36 mouse cellular contexts compared by ENCODE assay signal in the genomic region with DNA sequence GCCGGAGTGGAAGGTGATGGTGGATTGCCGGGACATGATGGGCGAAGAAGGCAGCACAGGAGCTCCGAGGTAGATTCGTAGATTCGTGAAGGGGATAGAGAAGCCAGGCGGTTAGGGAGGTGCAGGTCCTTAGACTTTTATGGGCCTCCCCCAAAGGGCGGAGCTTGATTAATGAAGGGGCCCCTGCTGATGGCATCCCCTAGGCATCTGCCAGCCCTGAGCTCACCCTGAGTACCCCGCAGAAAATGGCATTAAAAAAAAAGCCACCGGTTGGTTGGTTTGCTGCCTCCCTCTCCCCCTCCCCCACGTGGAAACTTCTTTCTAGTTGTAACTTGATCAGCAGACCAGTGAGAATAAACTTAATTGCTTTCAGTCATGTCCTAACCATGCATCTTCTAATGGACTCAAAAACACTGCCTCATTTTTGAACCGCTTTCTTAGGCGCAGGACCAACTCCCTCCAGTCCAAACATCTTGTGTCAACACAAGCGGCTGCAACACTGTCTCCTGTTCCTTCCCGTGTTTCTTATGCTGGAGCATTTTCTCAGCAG. TPM values are rescaled to one million over a fixed set of nuclear protein-coding genes. Genes with fewer than 3 reads are reported as not detected.
DNase-seq lines count a peak whose midpoint lies in the region; ATAC-seq lines count a peak whose summit lies in the region.
"Had no signal": no experiment of that assay in that cellular context is flagged by ENCODE, and none has a peak within 500 bp of the region (broad histone marks: within the 10 kb centered on the region; RNA-seq: fewer than 3 reads in every experiment).

A gene (minus strand): TSS at position 109 of the 550 bp plus-strand sequence.

- H3K9ac ChIP-seq in kidney, embryonic 15.5 days: no peak within 1 kb of the TSS
- H3K9ac ChIP-seq in midbrain, embryonic 11.5 days (ENCODE audit: low read length): no peak within 1 kb of the TSS
- H3K9ac ChIP-seq in limb, embryonic 11.5 days (ENCODE audit: low read length): no peak within 1 kb of the TSS
- H3K9ac ChIP-seq: forebrain, postnatal 0 days; heart, embryonic 15.5 days; limb, embryonic 15.5 days; liver, embryonic 13.5 days; neural tube, embryonic 12.5 days had no signal

- H3K9me3 ChIP-seq in kidney, embryonic 15.5 days (replicated peaks): no peaks in the 10 kb centered on the region
- H3K9me3 ChIP-seq in midbrain, embryonic 10.5 days (replicated peaks): no peaks in the 10 kb centered on the region
- H3K9me3 ChIP-seq in midbrain, embryonic 11.5 days (ENCODE audit: control insufficient read depth, low read length): no peaks in the 10 kb centered on the region
- H3K9me3 ChIP-seq in embryonic facial prominence, embryonic 10.5 days: no peaks in the 10 kb centered on the region
- H3K9me3 ChIP-seq in limb, embryonic 11.5 days (ENCODE audit: control insufficient read depth, low read length): no peaks in the 10 kb centered on the region; the same call in 1 of the 2 replicates
- H3K9me3 ChIP-seq: heart, embryonic 15.5 days; limb, embryonic 15.5 days; liver, embryonic 13.5 days; neural tube, embryonic 12.5 days had no signal

- no peaks in the 10 kb centered on the region for H3K36me3 ChIP-seq in kidney, embryonic 15.5 days
- H3K36me3 ChIP-seq in midbrain, embryonic 10.5 days: no peaks in the 10 kb centered on the region
- H3K36me3 ChIP-seq in midbrain, embryonic 11.5 days (ENCODE audit: control insufficient read depth, insufficient read depth, low read length): no peaks in the 10 kb centered on the region
- no peaks in the 10 kb centered on the region for H3K36me3 ChIP-seq in embryonic facial prominence, embryonic 10.5 days (replicated peaks)
- no peaks in the 10 kb centered on the region for H3K36me3 ChIP-seq in limb, embryonic 11.5 days (ENCODE audit: control insufficient read depth, insufficient read depth, low read length)
- H3K36me3 ChIP-seq: G1E; heart, embryonic 15.5 days; limb, embryonic 15.5 days; liver, embryonic 13.5 days; neural tube, embryonic 12.5 days had no signal

- H3K4me1 ChIP-seq in kidney, embryonic 15.5 days: peaks cover 15% of the 10 kb centered on the region
- no peaks in the 10 kb centered on the region for H3K4me1 ChIP-seq in midbrain, embryonic 10.5 days
- no peaks in the 10 kb centered on the region for H3K4me1 ChIP-seq in midbrain, embryonic 11.5 days (ENCODE audit: control insufficient read depth, insufficient read depth, low read length)
- H3K4me1 ChIP-seq in embryonic facial prominence, embryonic 10.5 days: peaks cover 16% of the 10 kb centered on the region
- peaks cover 7% of the 10 kb centered on the region; the same call in 1 of the 2 replicates for H3K4me1 ChIP-seq in limb, embryonic 11.5 days (ENCODE audit: control insufficient read depth, insufficient read depth, low read length)
- H3K4me1 ChIP-seq: heart, embryonic 15.5 days; liver, embryonic 13.5 days; neural tube, embryonic 12.5 days had no signal

- 0 out of 2 replicates have a peak, but pooled peaks cover 10% of the 10 kb centered on the region for H3K27me3 ChIP-seq in kidney, embryonic 15.5 days
- H3K27me3 ChIP-seq in midbrain, embryonic 10.5 days (ENCODE audit: low read depth, poor library complexity, severe bottlenecking): no peaks in the 10 kb centered on the region
- no peaks in the 10 kb centered on the region for H3K27me3 ChIP-seq in midbrain, embryonic 11.5 days (ENCODE audit: control insufficient read depth, insufficient read depth, low read length)
- no peaks in the 10 kb centered on the region for H3K27me3 ChIP-seq in embryonic facial prominence, embryonic 10.5 days (replicated peaks; ENCODE audit: low read depth, poor library complexity, severe bottlenecking)
- H3K27me3 ChIP-seq in limb, embryonic 11.5 days (ENCODE audit: control insufficient read depth, insufficient read depth, low read length): no peaks in the 10 kb centered on the region
- H3K27me3 ChIP-seq: limb, embryonic 15.5 days; liver, embryonic 13.5 days; neural tube, embryonic 12.5 days had no signal

- no peak within 1 kb of the TSS for H3K4me3 ChIP-seq in kidney, embryonic 15.5 days (replicated peaks)
- H3K4me3 ChIP-seq in midbrain, embryonic 10.5 days: no peak within 1 kb of the TSS
- H3K4me3 ChIP-seq in midbrain, embryonic 11.5 days (ENCODE audit: low read depth, low read length): no peak within 1 kb of the TSS
- no peak within 1 kb of the TSS for H3K4me3 ChIP-seq in embryonic facial prominence, embryonic 10.5 days
- H3K4me3 ChIP-seq in limb, embryonic 11.5 days (ENCODE audit: low read depth, low read length): no peak within 1 kb of the TSS
- H3K4me3 ChIP-seq: heart, embryonic 15.5 days; left cerebral cortex, adult 2 months; limb, embryonic 15.5 days; liver, embryonic 13.5 days; neural tube, embryonic 12.5 days had no signal

- H3K27ac ChIP-seq in kidney, embryonic 15.5 days: no peak within 1 kb of the TSS
- peak within 1 kb of the TSS; percentile 9; the same call in 1 of the 2 replicates for H3K27ac ChIP-seq in midbrain, embryonic 10.5 days (replicated peaks)
- no peak within 1 kb of the TSS for H3K27ac ChIP-seq in midbrain, embryonic 11.5 days (ENCODE audit: low read depth, low read length)
- H3K27ac ChIP-seq in embryonic facial prominence, embryonic 10.5 days (replicated peaks): no peak within 1 kb of the TSS
- 0 out of 2 replicates have a peak within 1 kb of the TSS, but pooled peaks have one; percentile 21 for H3K27ac ChIP-seq in limb, embryonic 11.5 days (replicated peaks; ENCODE audit: low read depth, low read length)
- H3K27ac ChIP-seq: heart, embryonic 15.5 days; left cerebral cortex, adult 2 months; limb, embryonic 15.5 days; liver, embryonic 13.5 days; neural tube, embryonic 12.5 days; stomach, postnatal 0 days had no signal

- ATAC-seq in kidney, embryonic 15.5 days (replicated peaks; ENCODE audit: low FRiP score): 0 out of 2 replicates have a peak, but pooled peaks have one; percentile 67
- no peak for ATAC-seq in midbrain, embryonic 11.5 days (ENCODE audit: low FRiP score)
- no peak for ATAC-seq in limb, embryonic 11.5 days (ENCODE audit: insufficient number of reproducible peaks, low FRiP score, low TSS enrichment, low read depth)
- ATAC-seq: forebrain, postnatal 0 days; hindbrain, embryonic 16.5 days; midbrain, embryonic 16.5 days had no signal

- H3K4me2 ChIP-seq in kidney, embryonic 15.5 days: peak within 1 kb of the TSS; percentile 6; the same call in 1 of the 2 replicates
- no peak within 1 kb of the TSS for H3K4me2 ChIP-seq in midbrain, embryonic 11.5 days
- H3K4me2 ChIP-seq in limb, embryonic 11.5 days (ENCODE audit: low read depth, severe bottlenecking): no peak within 1 kb of the TSS
- H3K4me2 ChIP-seq: heart, embryonic 15.5 days; limb, embryonic 15.5 days; liver, embryonic 13.5 days; neural tube, embryonic 12.5 days had no signal

- 39% methylated on average over 15 of the region's 15 CpGs for WGBS in kidney, embryonic 15.5 days
- 70% methylated on average over 15 of the region's 15 CpGs for WGBS in midbrain, embryonic 10.5 days
- 76% methylated on average over 15 of the region's 15 CpGs for WGBS in midbrain, embryonic 11.5 days
- WGBS in embryonic facial prominence, embryonic 10.5 days: 64% methylated on average over 15 of the region's 15 CpGs
- 60% methylated on average over 15 of the region's 15 CpGs for WGBS in limb, embryonic 11.5 days

- DNase-seq in kidney, postnatal 10 days: no peak
- DNase-seq in midbrain, embryonic 10.5 days (ENCODE audit: low spot score): no peak
- no peak for DNase-seq in midbrain, embryonic 11.5 days (ENCODE audit: low spot score, missing footprints)
- peak; percentile 22 for DNase-seq in embryonic facial prominence, embryonic 10.5 days (ENCODE audit: low spot score)
- no peak for DNase-seq in limb, embryonic 11.5 days (ENCODE audit: low spot score)
- DNase-seq in adrenal gland, postnatal 25 days: no peak
- DNase-seq in neural tube, embryonic 10.5 days (ENCODE audit: extremely low spot score, low spot score): no peak
- DNase-seq: adrenal gland, postnatal 14 days; cerebellum, adult 18-20 months; cerebellum, postnatal 14 days; forebrain, postnatal 0 days; kidney, adult 18-20 months; liver, embryonic 13.5 days; lung, adult 18-20 months; lung, postnatal 14 days; right cerebral cortex, adult 18-20 months; spleen, adult 18-20 months; thymus, adult 2 months; thymus, postnatal 36 days had no signal

RNA-seq across cellular contexts. Expression of the gene that starts here (rescaled TPM):
- polyA plus RNA-seq in kidney, embryonic 15.5 days (2015; fragmentation: Nextera tagmentation; extraction: Ambion mirVana): 0.21 and 0.27 TPM in 2 replicates
- not detected in 2 replicates for polyA plus RNA-seq in midbrain, embryonic 10.5 days (2016; fragmentation: Nextera tagmentation; extraction: Ambion mirVana)
- not detected in 2 replicates for polyA plus RNA-seq in midbrain, embryonic 11.5 days (2014; fragmentation: Nextera tagmentation; extraction: Ambion mirVana)
- polyA plus RNA-seq in embryonic facial prominence, embryonic 10.5 days (2016; fragmentation: Nextera tagmentation; extraction: Ambion mirVana): 0.09 TPM in 2 replicates
- not detected in 2 replicates for polyA plus RNA-seq in limb, embryonic 11.5 days (2014; fragmentation: Nextera tagmentation; extraction: Ambion mirVana)
- total RNA-seq in adrenal gland, postnatal 25 days (2021): not detected in 2 replicates
- total RNA-seq: adrenal gland, postnatal 14 days; gastrocnemius, adult 8-10 months; heart, postnatal 25 days; layer of hippocampus, adult 18-20 months; left cerebral cortex, adult 2 months; left cerebral cortex, postnatal 25 days had no signal
- polyA plus RNA-seq: cortical plate, adult 2 months; forebrain, embryonic 11.5 days; G1E; gonadal fat pad, adult 2 months; intestine, embryonic 14.5 days; liver, embryonic 13.5 days; neural tube, embryonic 12.5 days had no signal

Comparison
In these comparisons a context has a peak if more than half of its experiments do, and no peak if none do; other contexts are left out.
1. H3K27ac ChIP-seq: peak in midbrain, embryonic 10.5 days (single experiment) and limb, embryonic 11.5 days (single experiment); none in kidney, embryonic 15.5 days (single experiment), midbrain, embryonic 11.5 days (single experiment) and embryonic facial prominence, embryonic 10.5 days (single experiment).
2. Peak in ATAC-seq and H3K4me2 ChIP-seq in kidney, embryonic 15.5 days; RNA of the gene not detected or under 1 TPM.
3. Peak in DNase-seq in embryonic facial prominence, embryonic 10.5 days; RNA of the gene not detected or under 1 TPM.